Mouse (Mus musculus): ENCODE results near the gene Fam213a. TPM values are rescaled to one million over a fixed set of nuclear protein-coding genes. Genes with fewer than 3 reads are reported as not detected.

The Fam213a gene
- polyA plus RNA-seq, 2 experiments from 2014 or later: 8.5 to 9.2 TPM

GRCm38 (mm10) chr14:41004201-41005141 lies 9.1 kb downstream of the Fam213a start:
- no peak for ATAC-seq

- no peak for ATAC-seq
Observed at GRCm38 (mm10) chr14:41001576-41001975, 12.0 kb downstream of the Fam213a start.

GRCm38 (mm10) chr14:41000801-41001200 lies 12.8 kb downstream of the Fam213a start:
- no peak for ATAC-seq

GRCm38 (mm10) chr14:40999904-41000645 lies 13.5 kb downstream of the Fam213a start:
- peak; percentile 94 for ATAC-seq

GRCm38 (mm10) chr14:40996171-40996570 lies 17.4 kb downstream of the Fam213a start:
- no peak for ATAC-seq

GRCm38 (mm10) chr14:40992464-40992863 lies 21.1 kb downstream of the Fam213a start:
- peak; percentile 52 for ATAC-seq

- no peak for ATAC-seq
Observed at GRCm38 (mm10) chr14:40988780-40989179, 24.8 kb downstream of the Fam213a start.

- ATAC-seq: no peak
Observed at GRCm38 (mm10) chr14:40987184-40987583, 26.4 kb downstream of the Fam213a start.

GRCm38 (mm10) chr14:40985635-40986034 lies 28.0 kb downstream of the Fam213a start:
- no peak for ATAC-seq

GRCm38 (mm10) chr14:40979723-40980122 lies 33.9 kb downstream of the Fam213a start:
- ATAC-seq: no peak

- ATAC-seq: no peak
Observed at GRCm38 (mm10) chr14:40979002-40979401, 34.6 kb downstream of the Fam213a start.

- ATAC-seq: peak; percentile 89
Observed at GRCm38 (mm10) chr14:40975127-40975721, 38.4 kb downstream of the Fam213a start.

GRCm38 (mm10) chr14:40968051-40968450 lies 45.5 kb downstream of the Fam213a start:
- no peak for ATAC-seq

GRCm38 (mm10) chr14:40967598-40967900 lies 46.0 kb downstream of the Fam213a start:
- no peak for ATAC-seq

GRCm38 (mm10) chr14:40966862-40967597 lies 46.6 kb downstream of the Fam213a start:
- peak; percentile 81 for ATAC-seq

GRCm38 (mm10) chr14:40966392-40966861 lies 47.2 kb downstream of the Fam213a start, which contains the start of gene Tspan14:
Gene Tspan14, minus strand, starts transcription at chr14:40966807.
- ATAC-seq: peak; percentile 24

GRCm38 (mm10) chr14:40965507-40966356 lies 47.9 kb downstream of the Fam213a start:
- no peak for ATAC-seq

- ATAC-seq: no peak
Observed at GRCm38 (mm10) chr14:40964881-40965280, 48.7 kb downstream of the Fam213a start.

- no peak for ATAC-seq
Observed at GRCm38 (mm10) chr14:40964214-40964610, 49.4 kb downstream of the Fam213a start.

- no peak for ATAC-seq
Observed at GRCm38 (mm10) chr14:40963501-40964213, 49.9 kb downstream of the Fam213a start.
